Mouse (Mus musculus) CH12.LX (cell line): ENCODE measurements around the gene Nup210l. TPM values are rescaled to one million over a fixed set of nuclear protein-coding genes. Genes with fewer than 3 reads are reported as not detected.

Experiments
- DNase-seq: peaks from one replicate; pipeline ENCODE4 v3.0.0-alpha.2; 2013; ENCODE audit errors: extremely low read depth
- H3K27ac ChIP-seq: 2 replicates; pipeline ENCODE4 v1.5.1; 2012; ENCODE audit warnings: low read depth, mild to moderate bottlenecking, control low read depth, moderate library complexity; ENCODE audit not compliant: insufficient read depth
- H3K27me3 ChIP-seq: replicated peaks from 2 replicates; pipeline ENCODE3; 2012; ENCODE audit warnings: inconsistent platforms
- H3K36me3 ChIP-seq, 2 experiments: replicated peaks in 1 of 2; 2 replicates each; pipeline versions ENCODE3 to v1.6.1; 2012; ENCODE audit warnings: inconsistent platforms in 1 of 2, low read length in 1 of 2, mild to moderate bottlenecking in 1 of 2, mixed read lengths in 1 of 2, moderate library complexity in 1 of 2; ENCODE audit not compliant: control insufficient read depth in 1 of 2, insufficient read depth in 1 of 2
- H3K4me1 ChIP-seq, 2 experiments: 2 replicates each; pipeline ENCODE4 v1.6.1; 2012; ENCODE audit warnings: inconsistent platforms in 1 of 2, moderate library complexity in 1 of 2; ENCODE audit not compliant: insufficient read depth in 2 of 2, control insufficient read depth in 1 of 2
- H3K4me2 ChIP-seq: 2 replicates; pipeline ENCODE4 v1.6.1; 2012; ENCODE audit warnings: low read depth, mild to moderate bottlenecking, control low read depth; ENCODE audit not compliant: poor library complexity, insufficient read depth, severe bottlenecking
- H3K4me3 ChIP-seq, 3 experiments: fragments of 150-350 bp in 1 of 3; sonication (generic) in 1 of 3; replicated peaks in 1 of 3; 2 replicates each; pipeline versions ENCODE3 to v1.5.1; 2011 to 2012; ENCODE audit warnings: low read depth in 2 of 3, low read length in 2 of 3, mild to moderate bottlenecking in 2 of 3, moderate library complexity in 2 of 3, control low read depth in 1 of 3, improper control_type of control experiment in 1 of 3, inconsistent platforms in 1 of 3, mixed read lengths in 1 of 3; ENCODE audit not compliant: poor library complexity in 1 of 3
- H3K79me2 ChIP-seq: replicated peaks from 2 replicates; pipeline ENCODE4 v1.6.1; 2012; ENCODE audit warnings: mild to moderate bottlenecking, moderate library complexity; ENCODE audit not compliant: control insufficient read depth, poor library complexity, insufficient read depth, severe bottlenecking; ENCODE audit errors: extremely low read depth
- H3K9ac ChIP-seq: 2 replicates; pipeline ENCODE4 v1.6.1; 2012; ENCODE audit warnings: low read depth, mild to moderate bottlenecking, control low read depth, moderate library complexity; ENCODE audit not compliant: insufficient read depth
- H3K9me3 ChIP-seq: replicated peaks from 2 replicates; pipeline ENCODE3; 2012; ENCODE audit warnings: low read length, inconsistent platforms, mixed read lengths
- CTCF ChIP-seq, 2 experiments: IDR thresholded peaks in 1 of 2; conservative IDR thresholded peaks in 1 of 2; 2 replicates each; pipeline ENCODE4 v1.5.1; 2011 to 2012; ENCODE audit warnings: low read depth in 2 of 2, low read length in 2 of 2, improper control_type of control experiment in 1 of 2, inconsistent platforms in 1 of 2, mild to moderate bottlenecking in 1 of 2, moderate library complexity in 1 of 2
- E2F4 ChIP-seq: IDR thresholded peaks from 2 replicates; pipeline ENCODE4 v1.6.1; 2011; ENCODE audit warnings: low read depth, low read length, improper control_type of control experiment; ENCODE audit not compliant: insufficient replicate concordance
- ELF1 ChIP-seq: IDR thresholded peaks from 2 replicates; pipeline ENCODE4 v1.6.1; 2014; ENCODE audit warnings: low read depth, mild to moderate bottlenecking, inconsistent platforms, low read length, improper control_type of control experiment
- EP300 ChIP-seq: IDR thresholded peaks from 2 replicates; pipeline ENCODE4 v1.6.1; 2011; ENCODE audit warnings: low read length, improper control_type of control experiment
- ETS1 ChIP-seq: conservative IDR thresholded peaks from 2 replicates; pipeline ENCODE4 v1.6.1; 2012; ENCODE audit warnings: low read depth, mild to moderate bottlenecking, inconsistent platforms, low read length, improper control_type of control experiment, moderate library complexity
- HCFC1 ChIP-seq: IDR thresholded peaks from 2 replicates; pipeline ENCODE4 v1.6.1; 2012; ENCODE audit warnings: low read depth, mild to moderate bottlenecking, inconsistent platforms, low read length, improper control_type of control experiment
- IRF4 ChIP-seq: IDR thresholded peaks from 2 replicates; pipeline ENCODE4 v1.6.1; 2014; ENCODE audit warnings: low read depth, mild to moderate bottlenecking, inconsistent platforms, low read length, improper control_type of control experiment
- JUN ChIP-seq: IDR thresholded peaks from 2 replicates; pipeline ENCODE4 v1.6.1; 2011; ENCODE audit warnings: low read depth, mild to moderate bottlenecking, low read length, improper control_type of control experiment, moderate library complexity; ENCODE audit not compliant: insufficient read depth
- JUND ChIP-seq: conservative IDR thresholded peaks from 2 replicates; pipeline ENCODE4 v1.6.1; 2011; ENCODE audit warnings: low read depth, low read length, improper control_type of control experiment
- KAT2A ChIP-seq: IDR thresholded peaks from 2 replicates; pipeline ENCODE4 v1.6.1; 2012; ENCODE audit warnings: low read length, improper control_type of control experiment, inconsistent platforms; ENCODE audit not compliant: insufficient replicate concordance
- MAFK ChIP-seq: IDR thresholded peaks from 2 replicates; pipeline ENCODE4 v1.6.1; 2011; ENCODE audit warnings: low read length, improper control_type of control experiment; ENCODE audit not compliant: insufficient replicate concordance
- MAX ChIP-seq: IDR thresholded peaks from 2 replicates; pipeline ENCODE4 v1.6.1; 2011; ENCODE audit warnings: low read length, improper control_type of control experiment
- MAZ ChIP-seq: IDR thresholded peaks from 2 replicates; pipeline ENCODE4 v1.6.1; 2012; ENCODE audit warnings: low read depth, mild to moderate bottlenecking, inconsistent platforms, low read length, improper control_type of control experiment, moderate library complexity
- MEF2A ChIP-seq: IDR thresholded peaks from 2 replicates; pipeline ENCODE4 v1.6.1; 2014; ENCODE audit warnings: low read depth, mild to moderate bottlenecking, inconsistent platforms, low read length, improper control_type of control experiment, borderline replicate concordance
- MXI1 ChIP-seq: IDR thresholded peaks from 2 replicates; pipeline ENCODE4 v1.6.1; 2011; ENCODE audit warnings: mild to moderate bottlenecking, low read depth, low read length, improper control_type of control experiment
- PAX5 ChIP-seq: IDR thresholded peaks from 2 replicates; pipeline ENCODE4 v1.6.1; 2012; ENCODE audit warnings: low read length, inconsistent platforms, mixed read lengths
- POLR2AphosphoS2 ChIP-seq: IDR thresholded peaks from 2 replicates; pipeline ENCODE4 v1.6.1; 2011; ENCODE audit warnings: low read depth, low read length, improper control_type of control experiment
- RAD21 ChIP-seq: IDR thresholded peaks from 2 replicates; pipeline ENCODE4 v1.6.1; 2011; ENCODE audit warnings: low read depth, mild to moderate bottlenecking, low read length, improper control_type of control experiment, moderate library complexity
- RCOR1 ChIP-seq: conservative IDR thresholded peaks from 2 replicates; pipeline ENCODE4 v1.6.1; 2012; ENCODE audit warnings: low read depth, mild to moderate bottlenecking, inconsistent platforms, low read length, improper control_type of control experiment
- SIN3A ChIP-seq: IDR thresholded peaks from 2 replicates; pipeline ENCODE4 v1.6.1; 2012; ENCODE audit warnings: low read length, improper control_type of control experiment, inconsistent platforms
- SMC3 ChIP-seq: IDR thresholded peaks from 2 replicates; pipeline ENCODE4 v1.6.1; 2011; ENCODE audit warnings: low read depth, low read length, improper control_type of control experiment
- TBP ChIP-seq: conservative IDR thresholded peaks from 2 replicates; pipeline ENCODE4 v1.6.1; 2011; ENCODE audit warnings: low read depth, low read length, improper control_type of control experiment
- TCF12 ChIP-seq: IDR thresholded peaks from 2 replicates; pipeline ENCODE4 v1.6.1; 2014; ENCODE audit warnings: low read depth, mild to moderate bottlenecking, inconsistent platforms, low read length, improper control_type of control experiment
- UBTF ChIP-seq: IDR thresholded peaks from 2 replicates; pipeline ENCODE4 v1.6.1; 2012; ENCODE audit warnings: low read depth, mild to moderate bottlenecking, inconsistent platforms, low read length, improper control_type of control experiment, moderate library complexity
- USF1 ChIP-seq: IDR thresholded peaks from 2 replicates; pipeline ENCODE4 v1.6.1; 2014; ENCODE audit warnings: low read depth, mild to moderate bottlenecking, inconsistent platforms, low read length, improper control_type of control experiment
- ZC3H11A ChIP-seq: IDR thresholded peaks from 2 replicates; pipeline ENCODE4 v1.6.1; 2012; ENCODE audit warnings: low read depth, mild to moderate bottlenecking, inconsistent platforms, low read length, improper control_type of control experiment
- ZKSCAN1 ChIP-seq: IDR thresholded peaks from 2 replicates; pipeline ENCODE4 v1.6.1; 2012; ENCODE audit warnings: low read depth, inconsistent platforms, low read length, improper control_type of control experiment, borderline replicate concordance
- ZMIZ1 ChIP-seq: IDR thresholded peaks from 2 replicates; pipeline ENCODE4 v1.6.1; 2012; ENCODE audit warnings: low read depth, mild to moderate bottlenecking, inconsistent platforms, low read length, improper control_type of control experiment
- dilution Hi-C: fragments of 300-500 bp; cut with MboI; formaldehyde crosslinking; loops from 2 replicates; pipeline ENCODE4 v1.14.3; 2020; ENCODE audit warnings: low sequenced_read_pairs; ENCODE audit not compliant: extremely low pct_unique_long_range_greater_than_20kb, extremely low pct_ligation_motif_present
- in situ Hi-C: fragments of 300-500 bp; cut with MboI; formaldehyde crosslinking; loops from 3 replicates; pipeline ENCODE4 v1.14.3; 2019; ENCODE audit warnings: low sequenced_read_pairs, low pct_ligation_motif_present, low pct_unique_long_range_greater_than_20kb, mixed read lengths
- polyA plus RNA-seq: library from polyadenylated mRNA; unstranded; fragments of >175 nt; gene quantifications from 2 replicates; pipeline ENCODE4 v1.2.1, GENCODE M21; 2012; ENCODE audit warnings: low read depth; ENCODE audit not compliant: insufficient read length
- total RNA-seq, 2 experiments: library from RNA; depleted of rRNA; stranded (reverse); fragments of 300-350 nt in 1 of 2; fragments of >200 nt in 1 of 2; gene quantifications; 2 replicates each; pipeline ENCODE4 v1.2.3; 2012 to 2014

Gene Nup210l
- total and polyA plus RNA-seq, 3 experiments: 0.42 to 0.47 (median 0.43) TPM

DNA sequence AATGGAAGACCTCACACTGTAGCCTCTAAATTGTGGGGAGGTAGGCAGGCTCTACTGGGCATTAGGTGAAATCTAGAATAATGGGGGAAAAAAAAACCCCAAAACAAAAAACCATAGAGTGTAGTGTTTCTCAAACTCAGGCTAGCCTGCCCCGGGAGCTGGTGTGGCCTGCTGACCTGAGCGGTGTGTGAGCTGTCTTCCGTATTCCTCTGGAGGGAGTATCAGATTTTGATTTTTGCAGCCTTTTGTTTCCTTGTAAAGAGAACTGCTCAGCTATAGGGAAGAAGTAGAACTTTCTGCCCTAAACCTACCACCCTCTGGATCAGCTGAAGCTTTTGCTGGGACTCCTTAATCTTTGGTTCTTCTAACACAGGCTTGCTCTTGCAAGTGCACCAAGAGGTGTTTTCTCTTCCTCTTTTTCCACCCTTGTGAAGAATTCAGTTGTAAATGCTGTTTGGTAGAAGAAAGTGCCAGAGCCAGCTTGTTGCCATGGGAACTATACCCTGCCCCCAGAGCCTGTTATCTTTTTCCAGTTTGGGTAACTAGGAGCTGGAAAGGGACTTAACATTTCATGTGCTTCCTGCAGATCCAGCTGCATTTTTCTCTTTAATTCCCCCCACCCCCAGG is 20.1 kb upstream of the Nup210l start:
- Histone ChIP-seq H3K79me2 (peaks cover 73% of the 10 kb centered on the region), H3K9me3 (no peaks in the 10 kb centered on the region), H3K4me3 (peak overlapping the region; percentile 29 to 45 (median 35)), H3K9ac (peak overlapping the region; percentile 90), H3K4me2 (peak overlapping the region; percentile 97), H3K27ac (peak overlapping the region; percentile 59; the same call in 1 of the 2 replicates), H3K4me1 (peaks cover 11 to 47% of the 10 kb centered on the region in 2 experiments; a peak in 3 of 4 replicates), H3K27me3 (no peaks in the 10 kb centered on the region), H3K36me3 (peaks cover 30 to 56% of the 10 kb centered on the region in 2 experiments)
- in situ Hi-C loops: no loop called here
- TF ChIP-seq EP300: peak; percentile 60; the same call in 1 of the 2 replicates
- peak; percentile 39; the same call in 1 of the 2 replicates for TF ChIP-seq MEF2A
- TF ChIP-seq E2F4: no peak
- TF ChIP-seq TBP: no peak
- no peak for TF ChIP-seq KAT2A
- TF ChIP-seq ZC3H11A: no peak
- TF ChIP-seq TCF12: no peak
- TF ChIP-seq MAFK: no peak
- TF ChIP-seq ETS1: no peak
- TF ChIP-seq POLR2AphosphoS2: no peak
- no peak for TF ChIP-seq UBTF
- TF ChIP-seq SIN3A: peak; percentile 53
- peak; percentile 44 for TF ChIP-seq IRF4
- no peak for TF ChIP-seq ZMIZ1
- TF ChIP-seq SMC3: no peak
- peak; percentile 35; the same call in 1 of the 2 replicates for TF ChIP-seq ELF1
- no peak for TF ChIP-seq HCFC1
- TF ChIP-seq CTCF (conservative IDR thresholded peaks at IDR 0.05 in 1 of 2, IDR thresholded peaks at IDR 0.05 in 1 of 2; ENCODE audit: low read depth in 2 of 2, low read length in 2 of 2): no peak
- TF ChIP-seq PAX5: no peak
- TF ChIP-seq MXI1: peak; percentile 81
- no peak for TF ChIP-seq MAZ
- DNase-seq: peak; percentile 67
- dilution Hi-C loops: no loop called here

DNA sequence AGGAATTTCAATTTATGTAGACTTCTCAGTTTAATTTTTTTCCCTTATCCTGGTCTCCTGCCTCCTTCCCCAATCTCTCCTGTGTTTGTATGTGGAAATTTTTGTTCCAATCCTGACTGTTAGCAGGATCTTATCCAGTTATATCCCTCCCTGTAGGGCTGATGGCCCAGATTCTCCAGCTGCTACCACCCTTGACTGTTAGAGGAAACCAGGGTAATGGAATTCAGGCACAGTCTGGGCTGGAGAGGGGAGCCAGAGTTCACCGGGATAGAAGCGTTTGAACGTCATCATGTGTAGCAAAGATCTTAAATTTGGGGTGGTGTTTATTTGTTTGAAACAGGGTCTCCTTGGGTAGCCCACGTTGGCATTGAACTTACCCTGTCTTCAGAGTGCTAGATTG is 19.1 kb upstream of the Nup210l start:
- TF ChIP-seq ZC3H11A: no peak
- TF ChIP-seq JUND: no peak
- no peak for TF ChIP-seq CTCF (conservative IDR thresholded peaks at IDR 0.05 in 1 of 2, IDR thresholded peaks at IDR 0.05 in 1 of 2; ENCODE audit: low read depth in 2 of 2, low read length in 2 of 2)
- no peak for TF ChIP-seq SIN3A
- no peak for TF ChIP-seq ZMIZ1
- no peak for TF ChIP-seq USF1
- TF ChIP-seq RCOR1: no peak
- TF ChIP-seq JUN: no peak
- no peak for TF ChIP-seq ZKSCAN1
- TF ChIP-seq RAD21: no peak
- no peak for TF ChIP-seq MXI1
- no peak for TF ChIP-seq MAX
- TF ChIP-seq IRF4: no peak
- dilution Hi-C loops: no loop called here
- H3K4me3 ChIP-seq: no peak overlapping the region
- peaks cover 37 to 66% of the 10 kb centered on the region in 2 experiments for H3K36me3 ChIP-seq
- peaks cover 11 to 44% of the 10 kb centered on the region in 2 experiments; a peak in 3 of 4 replicates for H3K4me1 ChIP-seq
- H3K4me2 ChIP-seq: no peak overlapping the region
- no peak for DNase-seq
- H3K27me3 ChIP-seq: no peaks in the 10 kb centered on the region
- peaks cover 73% of the 10 kb centered on the region for H3K79me2 ChIP-seq
- H3K27ac ChIP-seq: no peak overlapping the region
- H3K9ac ChIP-seq: no peak overlapping the region
- in situ Hi-C loops: no loop called here
- H3K9me3 ChIP-seq: no peaks in the 10 kb centered on the region
